Mouse (Mus musculus): ENCODE results near the gene Top3b.
"Not testable (repeated sequence)": the region's sequence is repeated elsewhere in the genome, so short reads cannot be mapped to it uniquely, and the experiment has no call there.

Gene Top3b

GRCm38 (mm10) chr16:16896382-16897055, 26.0 kb downstream of the Top3b start, which contains the start of gene Ppm1f:
TSS of gene Ppm1f (plus strand) at chr16:16896469.
- peak; percentile 77 for DNase-seq (ENCODE audit: low read depth, low spot score)

GRCm38 (mm10) chr16:16897056-16897584, 26.6 kb downstream of the Top3b start:
- no peak for DNase-seq (ENCODE audit: low read depth, low spot score)

- no peak for DNase-seq (ENCODE audit: low read depth, low spot score)
Observed at GRCm38 (mm10) chr16:16902329-16902728, 31.8 kb downstream of the Top3b start.

DNA sequence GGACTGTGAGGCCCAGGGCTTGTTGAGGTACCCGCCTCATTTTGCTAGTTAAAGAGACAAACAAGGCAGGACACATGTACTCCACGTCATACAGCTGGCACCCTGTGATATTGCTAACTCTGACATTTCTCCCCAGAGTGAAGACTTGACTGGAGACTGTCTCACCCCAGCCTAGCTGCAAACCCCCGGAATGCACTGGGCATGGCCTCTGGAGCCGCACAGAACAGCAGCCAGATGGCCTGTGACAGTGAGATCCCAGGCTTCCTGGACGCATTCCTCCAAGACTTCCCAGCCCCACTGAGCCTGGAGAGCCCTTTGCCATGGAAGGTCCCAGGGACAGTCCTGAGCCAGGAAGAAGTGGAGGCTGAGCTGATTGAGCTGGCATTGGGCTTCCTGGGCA, 32.7 kb downstream of the Top3b start:
- DNase-seq (ENCODE audit: low read depth, low spot score): no peak

- DNase-seq (ENCODE audit: low read depth, low spot score): no peak
Observed at GRCm38 (mm10) chr16:16907799-16908198, 37.3 kb downstream of the Top3b start.

DNA sequence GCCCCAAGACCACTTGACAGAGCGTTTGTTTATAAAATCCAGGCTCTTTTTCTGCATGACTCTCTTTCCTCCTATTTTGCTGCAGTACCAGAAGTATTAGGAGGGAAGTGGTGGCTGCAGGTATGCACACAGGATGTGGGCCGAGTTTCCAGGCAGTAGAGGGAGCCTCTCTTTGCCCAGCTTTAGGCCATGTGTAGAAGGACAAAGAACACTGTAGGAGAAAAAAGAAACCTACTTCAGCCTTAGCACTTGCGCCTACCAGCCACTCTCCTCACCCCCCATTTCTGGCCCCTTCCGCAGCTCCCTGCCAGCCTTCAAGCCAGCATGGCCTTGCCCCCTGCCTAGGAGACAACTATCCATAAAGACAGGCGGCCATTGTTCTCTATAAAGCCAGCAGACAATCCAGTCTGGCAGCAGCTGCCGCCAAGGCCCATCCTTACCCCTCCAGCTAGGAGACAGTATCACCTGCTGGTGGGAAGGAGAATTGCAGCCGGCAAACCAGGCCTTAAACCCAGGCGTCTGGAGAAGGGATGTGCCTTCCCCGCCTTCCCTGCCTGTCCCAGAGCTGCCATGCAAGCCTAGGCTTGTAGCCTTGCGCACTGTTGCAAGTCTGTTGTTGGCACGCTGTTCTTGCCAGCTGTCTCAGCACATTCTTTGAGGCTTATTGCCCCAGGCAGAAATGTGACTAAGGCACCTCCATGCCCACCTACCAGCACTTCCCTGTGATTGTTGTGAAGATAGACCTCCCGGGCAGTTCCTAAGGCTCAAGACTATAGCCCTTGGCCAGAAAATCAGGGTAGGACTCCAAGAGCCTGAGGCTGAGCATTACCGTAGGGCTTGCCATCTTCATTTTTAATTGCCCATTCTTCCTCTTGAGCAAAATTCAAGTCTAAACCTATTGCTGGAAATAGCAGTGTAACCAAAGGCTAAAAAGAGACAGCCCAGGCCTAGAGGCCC, 41.4 kb downstream of the Top3b start:
- DNase-seq (ENCODE audit: low read depth, low spot score): no peak

DNA sequence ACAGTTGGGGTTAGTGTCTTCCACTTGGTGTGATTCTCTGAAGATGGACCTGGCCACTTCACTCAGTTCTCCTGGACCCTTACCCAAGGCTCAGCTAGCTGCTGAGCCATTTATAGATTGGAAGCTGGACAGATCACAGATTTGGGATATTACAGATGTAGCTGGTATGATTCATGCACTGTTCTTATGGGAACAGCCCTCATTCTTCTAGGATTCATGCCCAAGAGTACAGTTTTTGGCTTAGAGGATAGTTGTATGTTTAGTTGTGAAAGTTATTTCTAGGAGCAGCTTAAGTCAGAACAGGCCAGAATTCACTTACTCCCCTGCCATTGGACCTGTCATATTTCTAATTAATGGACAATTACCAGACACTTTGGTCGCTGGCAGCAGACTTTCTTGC, 42.9 kb downstream of the Top3b start:
- no peak for DNase-seq (ENCODE audit: low read depth, low spot score)

- no peak for DNase-seq (ENCODE audit: low read depth, low spot score)
Observed at GRCm38 (mm10) chr16:16918441-16919117, 48.0 kb downstream of the Top3b start.

GRCm38 (mm10) chr16:16921021-16921435, 50.5 kb downstream of the Top3b start:
- no peak for DNase-seq (ENCODE audit: low read depth, low spot score)

DNA sequence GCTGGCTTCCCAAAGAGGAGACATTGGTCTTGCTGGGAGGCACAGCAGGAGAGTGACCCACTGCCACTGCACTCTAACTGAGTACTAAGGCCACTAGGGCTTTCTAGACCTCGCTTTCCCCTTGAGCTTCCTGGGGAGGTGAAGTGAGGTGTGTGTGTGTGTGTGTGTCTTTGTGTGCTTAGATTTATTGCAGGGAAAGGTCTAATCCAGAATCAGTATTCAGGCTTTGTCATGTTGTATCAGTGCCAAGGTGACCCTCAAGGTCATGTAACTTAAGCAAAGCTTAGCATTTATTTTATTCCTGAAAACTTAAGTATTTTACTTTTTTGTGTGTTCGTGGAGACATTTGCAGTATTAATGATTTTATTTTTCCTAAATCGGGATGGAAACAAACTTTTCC, 53.9 kb downstream of the Top3b start:
- no peak for DNase-seq (ENCODE audit: low read depth, low spot score)

- DNase-seq (ENCODE audit: low read depth, low spot score): no peak
Observed at GRCm38 (mm10) chr16:16926536-16926935, 56.0 kb downstream of the Top3b start.

DNA sequence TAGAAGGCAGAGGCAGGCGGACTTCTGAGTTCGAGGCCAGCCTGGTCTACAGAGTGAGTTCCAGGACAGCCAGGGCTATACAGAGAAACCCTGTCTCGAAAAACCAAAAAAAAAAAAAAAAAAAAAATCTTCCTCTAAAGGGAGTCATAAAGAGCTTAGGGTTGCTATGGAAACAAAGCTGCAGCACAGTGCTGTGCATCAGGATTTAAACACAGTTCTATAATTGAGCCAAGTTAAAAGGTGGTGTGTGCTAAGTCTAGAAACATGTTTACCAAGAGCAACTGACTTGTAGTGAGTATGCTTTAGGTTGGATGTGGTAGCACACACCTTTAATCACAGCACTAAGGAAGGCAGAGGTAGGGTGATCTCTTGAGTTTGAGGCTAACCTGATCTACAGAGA, 58.4 kb downstream of the Top3b start:
- not testable (repeated sequence) for DNase-seq (ENCODE audit: low read depth, low spot score)

GRCm38 (mm10) chr16:16930326-16930725, 59.8 kb downstream of the Top3b start:
- DNase-seq (ENCODE audit: low read depth, low spot score): no peak

- DNase-seq (ENCODE audit: low read depth, low spot score): no peak
Observed at GRCm38 (mm10) chr16:16930810-16931296, 60.3 kb downstream of the Top3b start.

DNA sequence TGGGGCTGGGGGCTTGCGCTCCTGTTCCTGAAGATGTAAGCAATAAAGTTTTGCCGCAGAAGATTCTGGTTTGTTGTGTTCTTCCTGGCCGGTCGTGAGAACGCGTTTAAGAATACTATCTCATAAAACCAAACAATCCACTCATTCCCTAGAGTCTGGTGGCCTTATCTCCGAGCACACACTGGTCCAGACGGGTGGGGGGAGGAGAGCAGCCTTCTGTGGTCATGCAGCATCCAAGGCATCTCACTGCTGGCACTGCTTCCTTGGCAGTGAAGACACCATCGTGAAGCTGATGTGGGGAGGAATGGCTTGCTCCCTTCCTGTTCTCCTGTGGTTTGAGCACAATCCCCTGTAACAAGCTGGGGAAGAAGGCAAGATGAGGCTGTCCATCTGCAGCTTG, 69.0 kb downstream of the Top3b start:
- no peak for DNase-seq (ENCODE audit: low read depth, low spot score)

DNA sequence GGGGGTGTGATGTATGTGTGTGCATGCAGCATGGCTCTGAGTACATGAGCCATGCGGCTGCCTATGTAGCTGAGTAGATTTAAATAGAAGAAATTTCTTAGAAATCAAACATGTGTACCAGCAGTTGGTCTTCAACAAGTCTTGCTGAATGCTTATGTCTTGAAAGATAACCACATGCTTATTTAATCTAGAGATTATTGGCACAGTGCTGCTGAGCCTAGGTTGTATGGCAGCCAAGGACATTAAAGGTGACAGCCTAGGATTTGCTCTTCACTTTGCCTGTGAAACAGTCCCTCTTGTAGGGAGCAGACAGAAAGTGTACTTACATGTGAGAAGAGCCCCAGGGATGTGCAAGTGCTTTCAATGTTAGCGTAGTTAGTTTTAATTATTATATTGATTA, 70.5 kb downstream of the Top3b start:
- DNase-seq (ENCODE audit: low read depth, low spot score): no peak
